Mouse (Mus musculus): ENCODE results near the gene Man2a2.

Gene Man2a2

GRCm38 (mm10) chr7:80368635-80369421, 2.3 kb downstream of the Man2a2 start:
- DNase-seq = no peak

- DNase-seq = no peak
Observed at GRCm38 (mm10) chr7:80368009-80368408, 3.2 kb downstream of the Man2a2 start.

- DNase-seq = no peak
Observed at GRCm38 (mm10) chr7:80367232-80367631, 3.9 kb downstream of the Man2a2 start.

GRCm38 (mm10) chr7:80365759-80366158, 5.4 kb downstream of the Man2a2 start:
- DNase-seq = peak; percentile 78

GRCm38 (mm10) chr7:80360435-80360834, 10.7 kb downstream of the Man2a2 start:
- no peak for DNase-seq

- no peak for DNase-seq
Observed at GRCm38 (mm10) chr7:80358039-80358438, 13.1 kb downstream of the Man2a2 start.

- DNase-seq = no peak
Observed at GRCm38 (mm10) chr7:80357156-80357555, 14.0 kb downstream of the Man2a2 start.

- DNase-seq = no peak
Observed at GRCm38 (mm10) chr7:80356351-80356750, 14.8 kb downstream of the Man2a2 start.

- no peak for DNase-seq
Observed at GRCm38 (mm10) chr7:80352920-80353319, 18.3 kb downstream of the Man2a2 start.

- no peak for DNase-seq
Observed at GRCm38 (mm10) chr7:80350808-80351207, 20.4 kb downstream of the Man2a2 start.

GRCm38 (mm10) chr7:80347670-80348586, 23.2 kb downstream of the Man2a2 start:
- no peak for DNase-seq

- no peak for DNase-seq
Observed at GRCm38 (mm10) chr7:80346830-80347229, 24.3 kb downstream of the Man2a2 start.

GRCm38 (mm10) chr7:80346173-80346572, 25.0 kb downstream of the Man2a2 start:
- no peak for DNase-seq

- no peak for DNase-seq
Observed at GRCm38 (mm10) chr7:80343270-80344018, 27.7 kb downstream of the Man2a2 start.

GRCm38 (mm10) chr7:80342858-80343257, 28.3 kb downstream of the Man2a2 start, which contains the start of gene Hddc3:
Gene Hddc3 (plus strand): TSS chr7:80343104.
- peak; percentile 95 for DNase-seq

GRCm38 (mm10) chr7:80341793-80342192, 29.4 kb downstream of the Man2a2 start:
- no peak for DNase-seq

- DNase-seq = peak; percentile 83
Observed at GRCm38 (mm10) chr7:80340793-80341192, 30.4 kb downstream of the Man2a2 start, which contains the start of gene Unc45a. Gene Unc45a (minus strand): TSS chr7:80341005.

- peak; percentile 98 for DNase-seq
Observed at GRCm38 (mm10) chr7:80339793-80340628, 31.2 kb downstream of the Man2a2 start.

- DNase-seq = peak; percentile 40
Observed at GRCm38 (mm10) chr7:80339371-80339770, 31.8 kb downstream of the Man2a2 start.

- no peak for DNase-seq
Observed at GRCm38 (mm10) chr7:80336932-80337331, 34.2 kb downstream of the Man2a2 start.

GRCm38 (mm10) chr7:80334848-80335247, 36.3 kb downstream of the Man2a2 start:
- no peak for DNase-seq

- DNase-seq = no peak
Observed at GRCm38 (mm10) chr7:80331433-80331832, 39.7 kb downstream of the Man2a2 start.

Measured in kidney, postnatal 14 days (tissue).